Mouse (Mus musculus): ENCODE data around the gene Efr3b. TPM values are rescaled to one million over a fixed set of nuclear protein-coding genes. Genes with fewer than 3 reads are reported as not detected.
A peak's percentile ranks its signal among the peaks of the same experiment; 100 is the strongest.
"Not testable (repeated sequence)": the region's sequence is repeated elsewhere in the genome, so short reads cannot be mapped to it uniquely, and the experiment has no call there.

Gene Efr3b
- total and polyA plus RNA-seq, 2 experiments from 2014 or later, result 29.0 to 159 TPM

GRCm38 (mm10) chr12:3947503-3947902 lies 91.2 kb downstream of the Efr3b start:
- no peak for TF ChIP-seq CTCF (IDR thresholded peaks at IDR 0.05; ENCODE audit: low read depth)
- no peak for DNase-seq (ENCODE audit: low spot score)
- Histone ChIP-seq H3K4me3 (ENCODE audit: low read length) (no peak overlapping the region), H3K27me3 (ENCODE audit: insufficient read depth, low read length) (no peaks in the 10 kb centered on the region), H3K9me3 (ENCODE audit: low read length) (no peaks in the 10 kb centered on the region), H3K9ac (replicated peaks; ENCODE audit: low read length) (no peak overlapping the region), H3K36me3 (ENCODE audit: insufficient read depth, low read length) (no peaks in the 10 kb centered on the region), H3K4me1 (ENCODE audit: insufficient read depth, low read length) (no peaks in the 10 kb centered on the region; the same call in 1 of the 2 replicates), H3K27ac (no peak overlapping the region), H3K4me2 (ENCODE audit: low read depth, low read length) (no peak overlapping the region)
- WGBS, result 45% methylated on average over 6 of the region's 6 CpGs
- ATAC-seq, result peak; percentile 74

GRCm38 (mm10) chr12:3944454-3945073 lies 94.2 kb downstream of the Efr3b start:
- Histone ChIP-seq H3K9ac (replicated peaks; ENCODE audit: low read length) (no peak overlapping the region), H3K27me3 (ENCODE audit: insufficient read depth, low read length) (no peaks in the 10 kb centered on the region), H3K4me1 (ENCODE audit: insufficient read depth, low read length) (no peaks in the 10 kb centered on the region; the same call in 1 of the 2 replicates), H3K36me3 (ENCODE audit: insufficient read depth, low read length) (no peaks in the 10 kb centered on the region), H3K27ac (no peak overlapping the region), H3K4me3 (ENCODE audit: low read length) (no peak overlapping the region), H3K9me3 (ENCODE audit: low read length) (no peaks in the 10 kb centered on the region), H3K4me2 (ENCODE audit: low read depth, low read length) (no peak overlapping the region)
- ATAC-seq (no peak), DNase-seq (ENCODE audit: low spot score) (no peak)
- 29% methylated on average over 4 of the region's 4 CpGs for WGBS
- TF ChIP-seq CTCF (IDR thresholded peaks at IDR 0.05; ENCODE audit: low read depth), result no peak

GRCm38 (mm10) chr12:3942026-3942425 lies 96.7 kb downstream of the Efr3b start:
- no peak overlapping the region for H3K4me3 ChIP-seq (ENCODE audit: low read length)
- no peak overlapping the region for H3K4me2 ChIP-seq (ENCODE audit: low read depth, low read length)
- H3K9me3 ChIP-seq (ENCODE audit: low read length), result no peaks in the 10 kb centered on the region
- DNase-seq (ENCODE audit: low spot score) (no peak), ATAC-seq (no peak)
- 5% methylated on average over 11 of the region's 11 CpGs for WGBS
- no peak overlapping the region for H3K27ac ChIP-seq
- H3K27me3 ChIP-seq (ENCODE audit: insufficient read depth, low read length), result no peaks in the 10 kb centered on the region
- H3K4me1 ChIP-seq (ENCODE audit: insufficient read depth, low read length), result no peaks in the 10 kb centered on the region; the same call in 1 of the 2 replicates
- H3K36me3 ChIP-seq (ENCODE audit: insufficient read depth, low read length), result no peaks in the 10 kb centered on the region
- H3K9ac ChIP-seq (replicated peaks; ENCODE audit: low read length), result no peak overlapping the region
- 0 out of 2 replicates have a peak, but pooled peaks have one; percentile 10 for TF ChIP-seq CTCF (IDR thresholded peaks at IDR 0.05; ENCODE audit: low read depth)

GRCm38 (mm10) chr12:3930090-3930865 lies 108.4 kb downstream of the Efr3b start:
- H3K9me3 ChIP-seq (ENCODE audit: low read length); H3K9ac ChIP-seq (replicated peaks; ENCODE audit: low read length); H3K27me3 ChIP-seq (ENCODE audit: insufficient read depth, low read length); DNase-seq (ENCODE audit: low spot score); H3K4me3 ChIP-seq (ENCODE audit: low read length); H3K4me1 ChIP-seq (ENCODE audit: insufficient read depth, low read length); H3K27ac ChIP-seq; H3K36me3 ChIP-seq (ENCODE audit: insufficient read depth, low read length); H3K4me2 ChIP-seq (ENCODE audit: low read depth, low read length); ATAC-seq: not testable (repeated sequence)
- 86% methylated on average over 32 of the region's 47 CpGs for WGBS

- ATAC-seq, result peak; percentile 58; the same call in 1 of the 2 replicates
- Histone ChIP-seq H3K9ac (replicated peaks; ENCODE audit: low read length) (no peak overlapping the region), H3K36me3 (ENCODE audit: insufficient read depth, low read length) (no peaks in the 10 kb centered on the region), H3K27me3 (ENCODE audit: insufficient read depth, low read length) (no peaks in the 10 kb centered on the region), H3K4me1 (ENCODE audit: insufficient read depth, low read length) (no peaks in the 10 kb centered on the region), H3K9me3 (ENCODE audit: low read length) (no peaks in the 10 kb centered on the region), H3K4me2 (ENCODE audit: low read depth, low read length) (no peak overlapping the region), H3K4me3 (ENCODE audit: low read length) (no peak overlapping the region), H3K27ac (no peak overlapping the region)
- WGBS, result 63% methylated on average over 3 of the region's 3 CpGs
- DNase-seq (ENCODE audit: low spot score), result peak; percentile 44
- peak; percentile 69 for TF ChIP-seq CTCF (IDR thresholded peaks at IDR 0.05; ENCODE audit: low read depth)
Observed at GRCm38 (mm10) chr12:3928841-3929240, 109.9 kb downstream of the Efr3b start.

GRCm38 (mm10) chr12:3926127-3926526 lies 112.6 kb downstream of the Efr3b start:
- peak; percentile 54; the same call in 1 of the 2 replicates for ATAC-seq
- DNase-seq (ENCODE audit: low spot score), result peak; percentile 81
- peak; percentile 83 for TF ChIP-seq CTCF (IDR thresholded peaks at IDR 0.05; ENCODE audit: low read depth)
- Histone ChIP-seq H3K9me3 (ENCODE audit: low read length) (no peaks in the 10 kb centered on the region), H3K4me2 (ENCODE audit: low read depth, low read length) (no peak overlapping the region), H3K27me3 (ENCODE audit: insufficient read depth, low read length) (no peaks in the 10 kb centered on the region), H3K36me3 (ENCODE audit: insufficient read depth, low read length) (no peaks in the 10 kb centered on the region), H3K4me1 (ENCODE audit: insufficient read depth, low read length) (no peaks in the 10 kb centered on the region), H3K27ac (no peak overlapping the region), H3K4me3 (ENCODE audit: low read length) (no peak overlapping the region), H3K9ac (replicated peaks; ENCODE audit: low read length) (no peak overlapping the region)
- 0% methylated on average over 1 of the region's 1 CpGs for WGBS

GRCm38 (mm10) chr12:3919423-3919822 lies 119.3 kb downstream of the Efr3b start:
- Histone ChIP-seq H3K36me3 (ENCODE audit: insufficient read depth, low read length) (no peaks in the 10 kb centered on the region), H3K4me3 (ENCODE audit: low read length) (no peak overlapping the region), H3K9ac (replicated peaks; ENCODE audit: low read length) (no peak overlapping the region), H3K27me3 (ENCODE audit: insufficient read depth, low read length) (no peaks in the 10 kb centered on the region), H3K9me3 (ENCODE audit: low read length) (no peaks in the 10 kb centered on the region), H3K4me1 (ENCODE audit: insufficient read depth, low read length) (no peaks in the 10 kb centered on the region), H3K4me2 (ENCODE audit: low read depth, low read length) (no peak overlapping the region), H3K27ac (no peak overlapping the region)
- DNase-seq (ENCODE audit: low spot score) (no peak), ATAC-seq (no peak)
- no peak for TF ChIP-seq CTCF (IDR thresholded peaks at IDR 0.05; ENCODE audit: low read depth)
- 88% methylated on average over 3 of the region's 3 CpGs for WGBS
